Mouse (Mus musculus): ENCODE data around the gene Gps1. TPM values are rescaled to one million over a fixed set of nuclear protein-coding genes. Genes with fewer than 3 reads are reported as not detected.
"Not testable (repeated sequence)": the region's sequence is repeated elsewhere in the genome, so short reads cannot be mapped to it uniquely, and the experiment has no call there.

The Gps1 gene
- polyA plus RNA-seq, 1 experiment: not detected

DNA sequence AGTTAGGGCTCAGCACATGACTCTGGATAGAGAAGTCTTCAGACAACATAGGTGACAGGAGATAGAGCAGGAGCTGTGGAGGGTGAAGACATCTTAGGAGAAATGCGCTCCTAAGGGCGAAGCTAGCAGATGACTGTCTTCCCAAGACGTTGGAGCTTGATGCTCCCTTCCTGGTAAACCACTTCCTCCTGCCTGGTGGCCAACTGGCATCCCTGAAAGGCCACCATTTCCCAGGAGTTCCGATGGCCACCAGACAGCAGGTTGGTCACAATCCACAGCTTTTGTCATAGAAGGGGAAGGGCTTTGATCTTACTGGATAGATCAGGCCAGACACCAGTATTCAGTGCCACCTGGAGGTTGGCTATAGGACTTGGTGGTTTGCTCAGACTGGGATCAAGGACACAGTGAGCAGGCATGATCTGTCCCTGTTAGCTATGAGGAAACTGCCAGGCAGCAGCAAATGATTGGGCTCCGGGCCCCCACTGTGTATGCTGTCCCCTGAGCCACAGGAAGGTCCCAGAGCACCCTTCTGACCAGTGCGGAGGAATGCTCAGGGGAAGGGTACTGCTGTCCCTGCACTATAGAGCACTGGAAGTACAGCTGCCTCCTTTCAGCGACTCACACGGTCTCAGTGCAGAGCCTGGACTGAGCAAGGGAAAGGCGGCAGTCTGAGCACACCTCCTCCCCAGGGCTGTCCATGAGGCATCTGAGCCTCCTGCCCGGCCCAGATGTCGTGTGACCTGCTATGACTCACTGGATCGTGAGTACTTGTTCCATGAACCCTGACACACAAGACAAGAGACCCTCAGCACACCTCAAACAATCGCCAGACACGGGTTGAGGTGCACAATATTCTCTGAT is 22.0 kb upstream of the Gps1 start:
- Histone ChIP-seq H3K27ac (ENCODE audit: insufficient read depth, low read depth, low read length) (no peak overlapping the region), H3K4me1 (ENCODE audit: control insufficient read depth, insufficient read depth, low read length) (peaks cover 4% of the 10 kb centered on the region), H3K4me3 (ENCODE audit: insufficient read depth, low read depth, low read length) (no peak overlapping the region)
- TF ChIP-seq CTCF (IDR thresholded peaks at IDR 0.05; ENCODE audit: insufficient read depth, low read depth, low read length) (no peak), POLR2A (IDR thresholded peaks at IDR 0.05; ENCODE audit: insufficient read depth, low read depth, low read length) (no peak)
- WGBS: 68% methylated on average over 14 of the region's 14 CpGs

DNA sequence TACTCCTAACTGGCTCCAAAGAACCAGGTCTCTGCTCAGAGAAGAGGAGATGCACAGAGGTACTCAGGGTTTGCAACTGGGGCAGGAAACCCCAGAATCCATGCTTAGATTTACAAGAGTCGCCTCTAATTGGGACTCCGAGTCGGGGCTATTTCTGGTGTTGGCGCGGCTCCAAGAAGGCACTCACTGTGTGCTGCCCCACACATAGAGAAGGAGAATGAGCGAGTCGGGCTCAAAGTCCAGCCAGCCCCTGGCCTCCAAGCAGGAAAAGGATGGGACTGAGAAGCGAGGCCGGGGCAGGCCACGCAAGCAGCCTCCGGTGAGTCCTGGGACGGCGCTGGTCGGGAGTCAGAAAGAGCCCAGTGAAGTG is 21.4 kb upstream of the Gps1 start, which contains the start of gene Hmga1b:
Gene Hmga1b, plus strand, starts transcription at position 123 of the 370 bp plus-strand sequence.
- not testable (repeated sequence) for H3K4me1 ChIP-seq (ENCODE audit: control insufficient read depth, insufficient read depth, low read length); H3K27ac ChIP-seq (ENCODE audit: insufficient read depth, low read depth, low read length); H3K4me3 ChIP-seq (ENCODE audit: insufficient read depth, low read depth, low read length)
- whole genome bisulfite sequencing: 14% methylated on average over 14 of the region's 14 CpGs

DNA sequence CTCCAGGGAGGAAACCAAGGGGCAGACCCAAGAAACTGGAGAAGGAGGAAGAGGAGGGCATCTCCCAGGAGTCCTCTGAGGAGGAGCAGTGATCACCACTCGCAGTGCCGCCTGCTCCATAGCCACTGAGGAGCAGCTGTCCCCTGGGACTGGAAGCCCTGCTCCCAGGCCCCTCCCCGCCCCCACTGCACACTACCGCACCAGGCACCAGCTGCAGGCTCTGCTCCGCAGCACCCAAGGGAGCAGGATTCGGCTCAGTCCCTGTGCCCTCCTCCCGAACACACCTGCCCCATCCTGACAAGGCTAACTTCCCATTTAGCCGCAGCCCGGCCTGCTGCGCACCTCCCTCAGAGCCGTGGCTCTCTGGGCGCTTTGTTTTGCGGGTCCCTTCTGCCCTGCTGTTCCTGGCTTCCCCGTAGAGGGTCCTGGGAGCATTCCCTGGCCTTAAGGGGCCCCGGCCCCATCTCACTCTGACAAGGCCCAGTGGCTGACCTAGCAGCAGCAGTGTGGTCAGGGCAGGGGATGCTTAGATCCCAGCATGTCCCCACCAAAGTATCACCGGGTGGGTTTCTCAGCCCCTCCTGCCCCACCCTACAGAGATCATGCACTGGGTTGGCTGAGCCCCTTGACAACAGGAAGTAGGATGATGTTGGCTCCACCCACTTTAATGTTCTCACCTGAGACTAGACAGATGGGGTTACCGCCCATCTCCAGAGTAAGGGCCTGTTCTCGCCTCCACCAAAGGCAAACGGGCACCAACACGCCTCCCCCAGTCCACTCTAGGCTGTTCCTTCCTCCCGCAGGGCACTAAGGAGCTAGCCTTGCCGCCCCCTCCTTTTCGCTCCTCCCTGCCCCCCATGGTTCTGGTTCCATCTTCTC is 20.7 kb upstream of the Gps1 start:
- not testable (repeated sequence) for H3K27ac ChIP-seq (ENCODE audit: insufficient read depth, low read depth, low read length); H3K4me3 ChIP-seq (ENCODE audit: insufficient read depth, low read depth, low read length); H3K4me1 ChIP-seq (ENCODE audit: control insufficient read depth, insufficient read depth, low read length)
- WGBS: 32% methylated on average over 12 of the region's 23 CpGs

DNA sequence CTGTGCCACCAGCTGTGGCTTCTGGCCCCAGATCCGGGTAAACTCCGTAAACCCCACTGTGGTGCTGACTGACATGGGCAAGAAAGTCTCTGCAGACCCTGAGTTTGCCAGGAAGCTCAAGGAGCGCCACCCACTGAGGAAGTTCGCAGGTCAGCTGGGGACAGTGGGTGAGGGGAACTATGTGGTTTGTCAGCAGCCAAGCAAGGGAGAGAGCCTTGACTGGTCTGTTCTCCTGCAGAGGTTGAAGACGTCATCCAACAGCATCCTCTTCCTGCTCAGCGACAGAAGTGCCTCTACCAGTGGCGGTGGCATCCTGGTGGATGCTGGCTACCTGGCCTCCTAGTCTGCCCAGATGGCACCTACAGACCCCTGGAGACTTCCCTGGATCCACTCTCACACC is 17.0 kb upstream of the Gps1 start:
- not testable (repeated sequence) for H3K27ac ChIP-seq (ENCODE audit: insufficient read depth, low read depth, low read length); H3K4me3 ChIP-seq (ENCODE audit: insufficient read depth, low read depth, low read length); H3K4me1 ChIP-seq (ENCODE audit: control insufficient read depth, insufficient read depth, low read length)
- 87% methylated on average over 5 of the region's 7 CpGs for WGBS

DNA sequence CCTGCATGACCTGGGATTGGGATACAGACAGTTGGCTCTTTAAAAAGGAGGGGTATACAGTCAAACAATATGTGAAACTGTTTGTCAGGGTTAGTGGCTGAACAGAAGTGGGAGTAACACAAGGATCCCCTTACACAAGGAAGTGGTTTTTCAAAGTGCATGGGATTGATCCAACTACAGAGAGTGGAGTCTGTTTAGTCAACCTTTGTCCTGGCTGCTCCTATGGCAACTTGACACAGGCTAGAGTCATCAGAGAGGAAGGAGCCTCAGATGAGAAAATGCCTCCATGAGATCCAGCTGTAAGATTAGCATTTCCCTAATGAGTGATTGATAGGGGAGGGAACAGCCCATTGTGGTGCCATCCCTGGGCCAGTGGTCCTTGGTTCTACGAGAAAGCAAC is 15.9 kb upstream of the Gps1 start:
- Histone ChIP-seq H3K27ac (ENCODE audit: insufficient read depth, low read depth, low read length) (no peak overlapping the region), H3K4me1 (ENCODE audit: control insufficient read depth, insufficient read depth, low read length) (no peaks in the 10 kb centered on the region), H3K4me3 (ENCODE audit: insufficient read depth, low read depth, low read length) (no peak overlapping the region)
- WGBS: 39% methylated on average over 1 of the region's 1 CpGs
- TF ChIP-seq POLR2A (IDR thresholded peaks at IDR 0.05; ENCODE audit: insufficient read depth, low read depth, low read length) (no peak), CTCF (IDR thresholded peaks at IDR 0.05; ENCODE audit: insufficient read depth, low read depth, low read length) (no peak)

DNA sequence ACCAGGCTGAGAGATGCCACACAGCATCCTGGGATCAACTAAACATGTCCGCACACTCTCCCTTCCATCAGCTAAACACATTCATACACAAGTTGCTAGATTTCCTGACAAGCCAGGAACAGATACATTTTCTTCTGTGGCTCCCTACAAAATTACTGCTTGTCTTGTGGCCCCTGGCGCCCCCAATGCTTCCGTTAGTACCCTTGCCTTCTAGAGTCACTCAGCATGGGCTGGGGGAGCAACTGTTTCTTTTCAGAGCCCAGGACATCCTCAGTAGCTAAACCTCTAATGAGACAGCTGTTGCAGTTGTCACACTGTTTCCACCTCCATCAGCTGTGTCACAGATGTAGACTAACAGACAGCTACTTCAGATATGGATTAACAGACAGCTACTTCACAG is 11.3 kb upstream of the Gps1 start:
- no peak for TF ChIP-seq POLR2A (IDR thresholded peaks at IDR 0.05; ENCODE audit: insufficient read depth, low read depth, low read length)
- no peak for TF ChIP-seq CTCF (IDR thresholded peaks at IDR 0.05; ENCODE audit: insufficient read depth, low read depth, low read length)
- 78% methylated on average over 3 of the region's 3 CpGs for WGBS
- H3K4me1 ChIP-seq (ENCODE audit: control insufficient read depth, insufficient read depth, low read length): no peaks in the 10 kb centered on the region

DNA sequence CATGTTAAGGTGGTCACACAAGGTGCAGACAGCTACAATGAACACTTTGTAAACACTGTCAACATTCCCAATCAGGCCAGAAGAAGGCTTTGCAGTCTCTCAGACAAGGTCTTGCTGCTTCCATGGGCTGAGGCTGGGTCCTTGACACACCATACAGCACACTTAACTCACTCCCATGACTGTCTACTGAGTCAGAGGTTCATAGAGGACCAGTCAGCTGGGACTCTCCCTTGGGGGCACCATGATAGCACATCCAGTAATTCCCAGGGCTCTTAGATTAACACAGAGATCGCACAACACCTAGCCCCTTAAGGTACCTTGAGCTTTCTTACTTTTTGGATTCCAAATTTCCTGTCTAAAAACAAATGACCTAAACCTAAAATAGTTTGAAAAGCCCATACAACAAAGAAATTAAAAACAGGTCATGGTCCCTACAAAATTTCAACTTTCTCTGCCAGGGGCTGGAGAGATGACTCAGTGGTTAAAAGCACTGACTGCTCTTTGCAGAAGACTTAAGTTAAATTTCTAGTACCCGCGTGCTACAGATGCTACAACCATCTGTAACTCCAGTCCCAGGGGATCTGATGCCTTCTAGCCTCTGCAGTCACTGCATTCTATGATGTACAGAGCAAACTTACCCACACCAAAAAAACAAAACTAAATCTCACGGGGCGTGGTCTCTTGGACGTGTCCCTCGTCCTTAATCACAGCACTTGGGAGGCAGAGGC is 10.4 kb upstream of the Gps1 start:
- Histone ChIP-seq H3K4me1 (ENCODE audit: control insufficient read depth, insufficient read depth, low read length) (no peaks in the 10 kb centered on the region), H3K27ac (ENCODE audit: insufficient read depth, low read depth, low read length) (no peak overlapping the region), H3K4me3 (ENCODE audit: insufficient read depth, low read depth, low read length) (no peak overlapping the region)
- TF ChIP-seq CTCF (IDR thresholded peaks at IDR 0.05; ENCODE audit: insufficient read depth, low read depth, low read length): no peak
- 93% methylated on average over 7 of the region's 7 CpGs for WGBS

More for the DNA sequence above, 11.3 kb upstream of the Gps1 start:
- no peak overlapping the region for H3K4me3 ChIP-seq (ENCODE audit: insufficient read depth, low read depth, low read length)
- H3K27ac ChIP-seq (ENCODE audit: insufficient read depth, low read depth, low read length): no peak overlapping the region

DNA sequence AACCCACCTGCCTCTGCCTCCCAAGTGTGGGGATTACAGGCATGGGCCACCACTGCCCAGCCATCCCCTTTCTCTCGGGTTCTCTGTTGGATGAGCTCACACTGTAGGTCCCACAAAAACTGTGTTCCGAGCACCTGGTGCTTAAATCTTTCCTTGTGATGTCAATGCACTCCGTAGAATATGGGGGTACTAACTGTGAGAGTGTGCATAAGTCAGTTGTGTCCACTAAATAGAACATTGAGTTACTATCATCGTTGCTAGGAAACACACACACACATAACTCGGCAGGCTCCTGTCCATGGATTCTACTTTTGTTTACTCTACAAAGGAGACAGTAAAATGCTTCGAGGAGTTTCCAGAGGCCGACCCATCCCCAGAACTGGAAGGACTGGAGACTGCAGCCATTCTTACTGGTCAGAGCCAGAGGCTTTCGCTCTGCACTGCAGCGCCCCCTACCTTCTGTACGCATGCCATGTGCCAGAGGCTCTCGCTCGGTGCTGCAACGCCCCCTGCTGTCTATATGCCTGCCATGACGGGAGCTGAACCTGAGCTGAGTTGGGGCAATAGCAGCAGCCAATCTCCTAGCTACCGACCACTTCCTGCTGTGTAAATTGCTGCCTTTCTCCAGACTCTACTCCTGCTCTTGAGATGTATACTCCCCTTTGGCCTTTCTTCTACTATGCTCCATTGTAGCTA is 8.2 kb upstream of the Gps1 start:
- WGBS: 17% methylated on average over 15 of the region's 15 CpGs
- no peak overlapping the region for H3K27ac ChIP-seq (ENCODE audit: insufficient read depth, low read depth, low read length)
- H3K4me3 ChIP-seq (ENCODE audit: insufficient read depth, low read depth, low read length): no peak overlapping the region
- H3K4me1 ChIP-seq (ENCODE audit: control insufficient read depth, insufficient read depth, low read length): no peaks in the 10 kb centered on the region
- TF ChIP-seq POLR2A (IDR thresholded peaks at IDR 0.05; ENCODE audit: insufficient read depth, low read depth, low read length) (no peak), CTCF (IDR thresholded peaks at IDR 0.05; ENCODE audit: insufficient read depth, low read depth, low read length) (peak; percentile 100)

DNA sequence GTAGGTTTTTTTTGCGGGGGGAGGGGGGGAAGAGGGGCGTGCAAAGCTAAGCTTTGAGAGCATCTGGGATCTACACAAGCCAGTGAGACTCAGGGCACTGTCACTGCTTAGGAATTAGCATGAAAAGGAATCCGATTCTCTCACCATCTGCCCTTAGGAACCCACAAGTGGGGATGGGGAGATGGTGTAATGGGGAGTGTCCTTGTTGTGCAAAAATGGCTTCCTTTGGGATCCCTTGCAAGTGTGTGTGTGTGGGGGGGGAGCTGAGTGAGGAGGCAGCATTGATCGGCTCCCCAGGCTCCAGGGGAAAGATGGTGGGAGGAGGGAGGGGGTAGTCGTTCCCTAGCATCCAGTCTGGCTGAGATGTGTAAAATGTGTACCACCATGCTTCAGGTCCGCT is 6.9 kb upstream of the Gps1 start:
- Histone ChIP-seq H3K27ac (ENCODE audit: insufficient read depth, low read depth, low read length) (no peak overlapping the region), H3K4me3 (ENCODE audit: insufficient read depth, low read depth, low read length) (no peak overlapping the region), H3K4me1 (ENCODE audit: control insufficient read depth, insufficient read depth, low read length) (peaks cover under 1% of the 10 kb centered on the region; the same call in 1 of the 2 replicates)
- WGBS: 18% methylated on average over 6 of the region's 6 CpGs
- TF ChIP-seq CTCF (IDR thresholded peaks at IDR 0.05; ENCODE audit: insufficient read depth, low read depth, low read length) (no peak), POLR2A (IDR thresholded peaks at IDR 0.05; ENCODE audit: insufficient read depth, low read depth, low read length) (no peak)
